Mouse (Mus musculus) cerebellum, adult 2 months (tissue): ENCODE data around the gene Lamp5. TPM values are rescaled to one million over a fixed set of nuclear protein-coding genes. Genes with fewer than 3 reads are reported as not detected.

Source experiments
- DNase-seq, 2 experiments: peaks; one replicate each; pipeline ENCODE4 v3.0.0; 2021
- H3K27ac ChIP-seq: fragments of 200-500 bp; 2 replicates; pipeline ENCODE4 v1.5.1; 2012; ENCODE audit warnings: low read length, control low read depth, inconsistent platforms; ENCODE audit not compliant: insufficient read depth
- H3K27me3 ChIP-seq: fragments of 200-500 bp; 2 replicates; pipeline ENCODE4 v1.6.1; 2012; ENCODE audit warnings: inconsistent platforms, mild to moderate bottlenecking, low read length, moderate library complexity; ENCODE audit not compliant: control insufficient read depth, insufficient read depth
- H3K4me1 ChIP-seq: fragments of 200-500 bp; 2 replicates; pipeline ENCODE4 v1.6.1; 2011; ENCODE audit warnings: low read length; ENCODE audit not compliant: control insufficient read depth, insufficient read depth
- H3K4me3 ChIP-seq: fragments of 200-500 bp; replicated peaks from 2 replicates; pipeline ENCODE3; 2011; ENCODE audit warnings: mild to moderate bottlenecking, low read depth, low read length, control low read depth; ENCODE audit not compliant: insufficient read depth
- CTCF ChIP-seq: fragments of 200-500 bp; IDR thresholded peaks from 2 replicates; pipeline ENCODE4 v1.5.1; 2011; ENCODE audit warnings: low read depth, mild to moderate bottlenecking, control low read depth, low read length, moderate library complexity, borderline replicate concordance; ENCODE audit not compliant: insufficient read depth
- POLR2A ChIP-seq: fragments of 200-500 bp; IDR thresholded peaks from 2 replicates; pipeline ENCODE4 v1.6.1; 2011; ENCODE audit warnings: low read length, control low read depth, borderline replicate concordance; ENCODE audit not compliant: insufficient read depth
- WGBS: fragments of 180-500 bp; shearing (Covaris S2); methylation state at CpG from one replicate; pipeline ENCODE4 v1.1.7; 2018; 5-methylcytosine and 5-hydroxymethylcytosine counted together
- polyA plus RNA-seq: library from polyadenylated mRNA; depleted of rRNA; stranded (reverse); fragments of >200 nt; gene quantifications from 2 replicates; pipeline ENCODE4 v1.2.3, GENCODE M21; 2012

Lamp5 gene
- polyA plus RNA-seq, 1 experiment = 197 TPM

- TF ChIP-seq CTCF = no peak
- TF ChIP-seq POLR2A = no peak
- Histone ChIP-seq H3K27ac (no peak overlapping the region), H3K4me3 (no peak overlapping the region), H3K4me1 (0 out of 2 replicates have a peak, but pooled peaks cover 2% of the 10 kb centered on the region), H3K27me3 (no peaks in the 10 kb centered on the region)
- WGBS = 82% methylated on average over 6 of the region's 6 CpGs
- no peak for DNase-seq
These were observed 61.3 kb downstream of the Lamp5 start for GRCm38 (mm10) chr2:136113374-136113773.

DNA sequence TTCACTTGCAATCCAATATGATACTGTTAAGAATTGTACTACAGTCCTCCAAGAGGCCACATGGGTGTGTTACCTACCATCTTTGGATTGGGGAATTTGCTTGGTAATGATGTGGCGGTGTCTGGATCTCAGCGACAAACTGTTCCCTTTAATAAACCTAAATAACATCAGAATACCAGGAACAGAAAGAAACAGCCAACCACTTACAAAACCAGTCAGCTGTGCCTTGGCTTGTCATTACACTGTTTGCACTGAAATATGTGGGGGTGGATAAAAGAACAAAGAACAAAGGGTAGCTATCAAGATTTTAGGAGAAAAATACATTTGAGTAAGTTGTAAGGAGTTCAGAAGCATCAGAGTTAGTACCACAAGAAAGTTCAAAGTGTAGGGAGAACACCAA lies 66.0 kb downstream of the Lamp5 start:
- H3K4me3 ChIP-seq = no peak overlapping the region
- TF ChIP-seq CTCF = no peak
- TF ChIP-seq POLR2A = no peak
- DNase-seq = no peak
- H3K27me3 ChIP-seq = no peaks in the 10 kb centered on the region
- no peaks in the 10 kb centered on the region for H3K4me1 ChIP-seq
- H3K27ac ChIP-seq = no peak overlapping the region
- 94% methylated on average over 2 of the region's 2 CpGs for WGBS
